Mouse (Mus musculus) heart, embryonic 16.5 days (tissue): ENCODE measurements at regions not wholly inside any gene's neighbourhood (a gene's known extent, or its start where the extent isn't known, plus 50 kb on each side); places are given as distances from the start of the nearest gene placed in this dataset.
A peak's percentile ranks its signal among the peaks of the same experiment; 100 is the strongest.

ENCODE experiments used
- ATAC-seq: fragments of 200-750 bp; cut with Nextera tagmentation; replicated peaks from 2 replicates; pipeline ENCODE4 v1.8.0; 2017; ENCODE audit warnings: moderate number of reproducible peaks; ENCODE audit not compliant: insufficient read depth, low FRiP score; ENCODE audit errors: extremely low read depth
- H3K27ac ChIP-seq: fragments of 300-500 bp; sonication (generic); 2 replicates; pipeline ENCODE4 v1.5.1; 2014; ENCODE audit warnings: mild to moderate bottlenecking, low read length, control low read depth, moderate library complexity
- H3K27me3 ChIP-seq: fragments of 300-500 bp; sonication (generic); 2 replicates; pipeline ENCODE4 v1.6.1; 2014; ENCODE audit warnings: low read length, mixed read lengths; ENCODE audit not compliant: control insufficient read depth, insufficient read depth
- H3K36me3 ChIP-seq: fragments of 300-500 bp; sonication (generic); 2 replicates; pipeline ENCODE4 v1.6.1; 2014; ENCODE audit not compliant: control insufficient read depth, insufficient read depth
- H3K4me1 ChIP-seq: fragments of 300-500 bp; sonication (generic); 2 replicates; pipeline ENCODE4 v1.6.1; 2014; ENCODE audit warnings: low read length, mixed read lengths; ENCODE audit not compliant: control insufficient read depth, insufficient read depth
- H3K4me2 ChIP-seq: fragments of 300-500 bp; sonication (generic); 2 replicates; pipeline ENCODE4 v1.6.1; 2014; ENCODE audit warnings: low read depth, mild to moderate bottlenecking, control low read depth, low read length
- H3K4me3 ChIP-seq: fragments of 300-500 bp; sonication (generic); 2 replicates; pipeline ENCODE4 v1.5.1; 2014; ENCODE audit warnings: mild to moderate bottlenecking, control low read depth, low read length
- H3K9ac ChIP-seq: fragments of 300-500 bp; sonication (generic); 2 replicates; pipeline ENCODE4 v1.6.1; 2014; ENCODE audit warnings: low read length, control low read depth
- H3K9me3 ChIP-seq: fragments of 300-500 bp; sonication (generic); replicated peaks from 2 replicates; pipeline ENCODE4 v1.6.1; 2016; ENCODE audit warnings: low read length; ENCODE audit not compliant: control insufficient read depth
- WGBS: fragments of 180-500 bp; shearing (Covaris S2); extraction: QIAGEN DNeasy Blood & Tissue Kit; methylation state at CpG from one replicate; pipeline ENCODE4 v1.1.7; 2014; 5-methylcytosine and 5-hydroxymethylcytosine counted together

- Histone ChIP-seq H3K27me3 (no peaks in the 10 kb centered on the region), H3K9me3 (peaks cover 8% of the 10 kb centered on the region), H3K27ac (no peak overlapping the region), H3K9ac (no peak overlapping the region), H3K4me1 (no peaks in the 10 kb centered on the region), H3K4me3 (no peak overlapping the region), H3K36me3 (no peaks in the 10 kb centered on the region), H3K4me2 (no peak overlapping the region)
- 80% methylated on average over 3 of the region's 3 CpGs for WGBS
- no peak for ATAC-seq
Observed at GRCm38 (mm10) chr4:53292606-53293005, 132.9 kb upstream of the Abca1 start.

DNA sequence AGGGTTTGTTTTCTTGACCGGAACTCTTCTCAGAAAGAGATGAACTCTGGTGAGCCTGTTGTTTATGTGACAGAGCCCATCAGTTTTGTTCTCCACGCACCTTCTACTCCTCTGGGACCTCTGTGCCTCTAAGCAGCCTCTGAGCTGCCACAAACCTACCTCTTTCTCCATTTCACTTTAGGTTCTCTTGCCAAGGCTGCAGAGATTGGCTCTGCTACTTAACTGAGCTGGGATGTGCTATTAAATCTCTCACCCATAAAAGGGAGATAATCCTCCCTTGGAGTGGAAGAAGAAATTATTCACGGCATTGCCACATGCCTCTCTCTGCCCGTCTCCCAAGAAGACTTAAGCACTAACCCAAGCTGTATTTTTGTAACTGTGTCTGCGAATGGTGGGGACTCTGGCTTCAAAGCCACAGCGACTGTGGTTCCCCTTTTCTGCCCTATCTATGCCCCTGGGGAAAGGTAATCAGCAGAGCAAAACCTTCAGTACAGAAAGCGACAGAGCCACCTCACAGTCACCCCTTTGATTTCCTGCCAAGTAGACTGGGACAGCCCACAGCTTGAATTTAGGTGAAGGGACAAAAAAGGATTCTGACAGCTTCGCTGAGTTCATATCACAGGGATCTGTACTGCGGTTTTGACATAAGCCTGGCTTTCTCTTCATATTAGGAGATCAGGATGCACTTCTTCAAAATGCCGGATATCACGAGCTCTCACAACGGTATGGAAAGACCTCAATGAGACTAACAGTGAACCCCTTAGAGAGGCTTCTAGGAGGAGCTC, 118.2 kb upstream of the Abca1 start:
- Histone ChIP-seq H3K4me2 (peak overlapping the region; percentile 32; the same call in 1 of the 2 replicates), H3K9me3 (no peaks in the 10 kb centered on the region), H3K4me3 (no peak overlapping the region), H3K36me3 (no peaks in the 10 kb centered on the region), H3K4me1 (peaks cover 7% of the 10 kb centered on the region), H3K27ac (no peak overlapping the region), H3K27me3 (no peaks in the 10 kb centered on the region), H3K9ac (no peak overlapping the region)
- 41% methylated on average over 12 of the region's 12 CpGs for WGBS
- 0 out of 2 replicates have a peak, but pooled peaks have one; percentile 28 for ATAC-seq

DNA sequence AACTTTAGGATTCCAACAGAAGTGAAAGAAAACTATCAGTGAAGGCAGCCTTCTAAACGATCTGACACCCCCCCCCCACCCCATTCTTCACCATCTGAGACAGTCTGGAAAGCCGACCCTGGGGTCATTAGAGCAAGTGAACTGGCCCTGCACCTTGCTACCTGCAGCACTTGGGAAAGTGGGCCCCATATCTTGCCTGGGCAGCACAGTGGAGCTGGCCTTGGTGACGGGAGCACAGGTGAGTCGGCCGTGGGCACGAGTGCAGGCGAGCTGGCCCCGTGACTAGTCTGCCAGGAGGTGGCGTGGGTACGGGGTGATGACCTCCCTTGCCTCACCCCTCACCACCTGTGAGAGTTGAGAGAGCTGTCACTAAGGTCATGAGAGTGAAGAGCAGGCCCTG, 110.7 kb upstream of the Abca1 start:
- no peak overlapping the region for H3K9ac ChIP-seq
- no peak overlapping the region for H3K4me3 ChIP-seq
- H3K36me3 ChIP-seq, result no peaks in the 10 kb centered on the region
- 0 out of 2 replicates have a peak overlapping the region, but pooled peaks have one; percentile 21 for H3K27ac ChIP-seq
- no peak overlapping the region for H3K4me2 ChIP-seq
- H3K9me3 ChIP-seq, result no peaks in the 10 kb centered on the region
- peaks cover 4% of the 10 kb centered on the region; the same call in 1 of the 2 replicates for H3K4me1 ChIP-seq
- H3K27me3 ChIP-seq, result no peaks in the 10 kb centered on the region
- 86% methylated on average over 10 of the region's 10 CpGs for WGBS
- ATAC-seq, result no peak

GRCm38 (mm10) chr4:53269999-53270398, 110.3 kb upstream of the Abca1 start:
- Histone ChIP-seq H3K27me3 (no peaks in the 10 kb centered on the region), H3K36me3 (no peaks in the 10 kb centered on the region), H3K4me3 (no peak overlapping the region), H3K9me3 (no peaks in the 10 kb centered on the region), H3K4me2 (no peak overlapping the region), H3K9ac (no peak overlapping the region), H3K4me1 (peaks cover 4% of the 10 kb centered on the region; the same call in 1 of the 2 replicates), H3K27ac (no peak overlapping the region)
- peak; percentile 52; the same call in 1 of the 2 replicates for ATAC-seq
- WGBS, result 63% methylated on average over 5 of the region's 5 CpGs

- WGBS, result 83% methylated on average over 5 of the region's 5 CpGs
- no peak overlapping the region for H3K27ac ChIP-seq
- no peaks in the 10 kb centered on the region for H3K9me3 ChIP-seq
- no peak for ATAC-seq
- no peak overlapping the region for H3K4me3 ChIP-seq
- peaks cover 8% of the 10 kb centered on the region for H3K4me1 ChIP-seq
- H3K9ac ChIP-seq, result no peak overlapping the region
- H3K4me2 ChIP-seq, result no peak overlapping the region
- no peaks in the 10 kb centered on the region for H3K36me3 ChIP-seq
- no peaks in the 10 kb centered on the region for H3K27me3 ChIP-seq
Observed at GRCm38 (mm10) chr4:53269251-53269842, 109.7 kb upstream of the Abca1 start.

DNA sequence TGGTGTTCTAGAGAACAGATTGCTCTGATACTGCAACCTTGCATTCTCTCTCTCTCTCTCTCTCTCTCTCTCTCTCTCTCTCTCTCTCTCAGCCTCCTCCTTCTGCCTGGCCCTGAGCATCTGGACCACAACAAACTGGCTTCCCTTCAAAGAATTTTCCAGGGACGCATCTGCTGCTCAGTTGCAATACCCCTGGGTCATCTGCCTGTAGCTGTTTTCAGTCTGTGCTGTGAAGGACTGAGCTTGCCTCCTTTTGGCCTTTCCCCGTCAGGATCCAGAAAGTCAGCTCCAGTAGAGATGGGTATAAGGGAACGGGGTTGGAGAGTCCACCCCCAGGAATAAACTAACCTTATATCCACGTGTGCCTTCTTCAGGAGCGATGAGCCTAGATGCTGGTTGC, 105.2 kb upstream of the Abca1 start:
- H3K4me3 ChIP-seq, result no peak overlapping the region
- no peaks in the 10 kb centered on the region for H3K27me3 ChIP-seq
- H3K9me3 ChIP-seq, result no peaks in the 10 kb centered on the region
- no peaks in the 10 kb centered on the region for H3K36me3 ChIP-seq
- H3K9ac ChIP-seq, result no peak overlapping the region
- WGBS, result 79% methylated on average over 5 of the region's 5 CpGs
- no peak overlapping the region for H3K27ac ChIP-seq
- H3K4me2 ChIP-seq, result no peak overlapping the region
- peaks cover 18% of the 10 kb centered on the region for H3K4me1 ChIP-seq
- ATAC-seq, result no peak

DNA sequence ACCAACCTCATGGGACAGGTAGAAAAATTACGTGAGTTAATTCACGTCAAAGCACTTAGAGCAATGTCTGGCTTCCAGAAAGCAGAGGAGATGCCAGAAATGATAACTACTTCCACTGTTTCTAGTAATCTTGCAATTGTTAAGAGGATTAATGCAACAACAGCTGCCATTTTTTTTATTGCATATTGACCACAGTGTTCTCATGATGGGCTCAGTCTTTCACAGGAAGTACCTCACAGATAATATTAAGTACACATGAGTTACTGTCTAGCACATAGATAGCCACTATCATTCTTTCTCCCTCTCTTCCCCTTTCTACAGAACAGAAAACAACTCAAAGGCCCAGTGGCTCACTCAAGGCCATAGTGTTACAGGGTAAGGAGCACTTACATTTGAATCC, 104.8 kb upstream of the Abca1 start:
- H3K27ac ChIP-seq, result peak overlapping the region; percentile 56
- peaks cover 18% of the 10 kb centered on the region for H3K4me1 ChIP-seq
- H3K4me2 ChIP-seq, result peak overlapping the region; percentile 43; the same call in 1 of the 2 replicates
- H3K36me3 ChIP-seq, result no peaks in the 10 kb centered on the region
- peak overlapping the region; percentile 21; the same call in 1 of the 2 replicates for H3K9ac ChIP-seq
- 63% methylated on average over 2 of the region's 2 CpGs for WGBS
- ATAC-seq, result no peak
- no peaks in the 10 kb centered on the region for H3K27me3 ChIP-seq
- no peak overlapping the region for H3K4me3 ChIP-seq
- H3K9me3 ChIP-seq, result no peaks in the 10 kb centered on the region

GRCm38 (mm10) chr4:53263776-53264175, 104.1 kb upstream of the Abca1 start:
- H3K4me3 ChIP-seq, result no peak overlapping the region
- H3K9ac ChIP-seq, result peak overlapping the region; percentile 21
- H3K27ac ChIP-seq, result peak overlapping the region; percentile 56
- H3K36me3 ChIP-seq, result no peaks in the 10 kb centered on the region
- H3K4me1 ChIP-seq, result peaks cover 18% of the 10 kb centered on the region
- no peaks in the 10 kb centered on the region for H3K9me3 ChIP-seq
- no peaks in the 10 kb centered on the region for H3K27me3 ChIP-seq
- 21% methylated on average over 13 of the region's 13 CpGs for WGBS
- peak; percentile 97 for ATAC-seq
- H3K4me2 ChIP-seq, result peak overlapping the region; percentile 43; the same call in 1 of the 2 replicates

GRCm38 (mm10) chr4:53262466-53262865, 102.8 kb upstream of the Abca1 start:
- Histone ChIP-seq H3K4me3 (no peak overlapping the region), H3K9me3 (no peaks in the 10 kb centered on the region), H3K9ac (no peak overlapping the region), H3K27me3 (no peaks in the 10 kb centered on the region), H3K36me3 (no peaks in the 10 kb centered on the region), H3K4me1 (peaks cover 18% of the 10 kb centered on the region), H3K4me2 (no peak overlapping the region), H3K27ac (no peak overlapping the region)
- WGBS, result 89% methylated on average over 5 of the region's 5 CpGs
- no peak for ATAC-seq
